Mouse (Mus musculus): ENCODE data around the gene Entpd1.

DNA sequence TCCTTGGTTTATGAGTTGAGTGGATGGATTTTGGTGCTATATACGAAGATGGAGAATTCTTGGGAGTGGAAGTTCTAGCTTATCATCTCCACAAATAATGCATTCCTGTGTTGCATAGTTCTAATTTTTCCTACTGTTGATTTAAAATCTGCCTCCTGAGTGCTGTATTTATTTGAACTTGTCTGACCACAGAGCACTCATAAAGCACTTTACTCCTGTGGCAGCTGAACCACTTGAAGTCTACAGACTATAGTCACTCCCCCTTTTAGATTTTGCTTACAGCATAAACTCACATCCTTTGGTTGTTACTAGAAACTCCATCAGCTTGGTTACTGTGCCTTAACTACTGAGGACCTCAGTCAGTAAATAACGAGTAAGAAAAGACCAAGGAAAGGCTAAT lies 155.0 kb downstream of the Entpd1 start:
- no peak for TF ChIP-seq POLR2A (IDR thresholded peaks at IDR 0.05; ENCODE audit: low read depth, low read length)
- TF ChIP-seq CTCF (IDR thresholded peaks at IDR 0.05; ENCODE audit: borderline replicate concordance, insufficient read depth, low read length) = no peak

Data from embryonic fibroblast, embryonic 13.5 days (primary cell).